Mouse (Mus musculus) liver, postnatal 0 days (tissue): ENCODE results near the gene Rchy1. TPM values are rescaled to one million over a fixed set of nuclear protein-coding genes. Genes with fewer than 3 reads are reported as not detected.
A peak's percentile ranks its signal among the peaks of the same experiment; 100 is the strongest.

Source experiments
- ATAC-seq: fragments of 200-750 bp; cut with Nextera tagmentation; 2 replicates; pipeline ENCODE4 v1.8.0; 2017; ENCODE audit warnings: mild to moderate bottlenecking, moderate library complexity
- DNase-seq: peaks from one replicate; pipeline ENCODE4 v3.0.0-alpha.2; 2016
- H3K27ac ChIP-seq: fragments of 300-500 bp; sonication (generic); 2 replicates; pipeline ENCODE4 v1.5.1; 2014; ENCODE audit warnings: antibody characterized with exemption, moderate library complexity, mild to moderate bottlenecking, low read depth
- H3K27me3 ChIP-seq: fragments of 300-500 bp; sonication (generic); 2 replicates; pipeline ENCODE4 v1.6.1; 2014; ENCODE audit warnings: low read length, control low read depth, mixed read lengths; ENCODE audit not compliant: insufficient read depth
- H3K36me3 ChIP-seq: fragments of 300-500 bp; sonication (generic); replicated peaks from 2 replicates; pipeline ENCODE4 v1.6.1; 2014; ENCODE audit warnings: mild to moderate bottlenecking, control low read depth, low read length, moderate library complexity, mixed read lengths; ENCODE audit not compliant: insufficient read depth
- H3K4me1 ChIP-seq: fragments of 300-500 bp; sonication (generic); 2 replicates; pipeline ENCODE4 v1.6.1; 2014; ENCODE audit warnings: antibody characterized with exemption, mild to moderate bottlenecking, control low read depth; ENCODE audit not compliant: insufficient read depth
- H3K4me2 ChIP-seq: fragments of 300-500 bp; sonication (generic); 2 replicates; pipeline ENCODE4 v1.6.1; 2014; ENCODE audit warnings: low read depth, mild to moderate bottlenecking, low read length, moderate library complexity, mixed read lengths
- H3K4me3 ChIP-seq: fragments of 300-500 bp; sonication (generic); 2 replicates; pipeline ENCODE4 v1.5.1; 2014; ENCODE audit warnings: low read depth, low read length
- H3K9ac ChIP-seq: fragments of 300-500 bp; sonication (generic); replicated peaks from 2 replicates; pipeline ENCODE4 v1.6.1; 2014; ENCODE audit warnings: mild to moderate bottlenecking, moderate library complexity
- H3K9me3 ChIP-seq: fragments of 300-500 bp; sonication (generic); 2 replicates; pipeline ENCODE4 v1.6.1; 2016; ENCODE audit warnings: mild to moderate bottlenecking, control low read depth, low read length, mixed read lengths
- CTCF ChIP-seq: sonication (generic); IDR thresholded peaks from 2 replicates; pipeline ENCODE4 v1.5.1; 2016; ENCODE audit warnings: antibody characterized with exemption, low read depth
- EP300 ChIP-seq: IDR thresholded peaks from 2 replicates; pipeline ENCODE4 v1.6.1; 2016; ENCODE audit warnings: antibody characterized with exemption, low read depth, mild to moderate bottlenecking
- WGBS: fragments of 180-500 bp; shearing (Covaris S2); extraction: QIAGEN DNeasy Blood & Tissue Kit; methylation state at CpG from one replicate; pipeline ENCODE4 v1.1.7; 2014; ENCODE audit not compliant: insufficient replicate concordance; 5-methylcytosine and 5-hydroxymethylcytosine counted together
- polyA plus RNA-seq: library from polyadenylated mRNA; unstranded; fragments of >200 nt; fragmentation: Nextera tagmentation; extraction: Ambion mirVana; gene quantifications from 2 replicates; pipeline ENCODE4 v1.2.1, GENCODE M21; 2015

Gene Rchy1
- polyA plus RNA-seq, 1 experiment from 2014 or later: 31.0 TPM

- peaks cover 6% of the 10 kb centered on the region for H3K36me3 ChIP-seq
- H3K4me3 ChIP-seq: peak overlapping the region; percentile 81
- no peaks in the 10 kb centered on the region for H3K27me3 ChIP-seq
- ATAC-seq: peak; percentile 3; the same call in 1 of the 2 replicates
- peaks cover 23% of the 10 kb centered on the region for H3K4me1 ChIP-seq
- TF ChIP-seq CTCF (no peak), EP300 (0 out of 2 replicates have a peak, but pooled peaks have one; percentile 9)
- peak overlapping the region; percentile 100 for H3K27ac ChIP-seq
- H3K9me3 ChIP-seq: no peaks in the 10 kb centered on the region
- peak overlapping the region; percentile 88 for H3K9ac ChIP-seq
- under 1% methylated on average over 14 of the region's 14 CpGs for WGBS
- peak overlapping the region; percentile 82 for H3K4me2 ChIP-seq
- no peak for DNase-seq
Observed at GRCm38 (mm10) chr5:91962259-91962638, 619 bp downstream of the Rchy1 start.

GRCm38 (mm10) chr5:91961370-91961769 is 1.5 kb downstream of the Rchy1 start:
- H3K27me3 ChIP-seq: no peaks in the 10 kb centered on the region
- H3K4me2 ChIP-seq: peak overlapping the region; percentile 82
- no peaks in the 10 kb centered on the region for H3K9me3 ChIP-seq
- peaks cover 23% of the 10 kb centered on the region for H3K4me1 ChIP-seq
- DNase-seq: peak; percentile 21
- H3K36me3 ChIP-seq: peaks cover 12% of the 10 kb centered on the region
- peak overlapping the region; percentile 81 for H3K4me3 ChIP-seq
- TF ChIP-seq EP300 (no peak), CTCF (no peak)
- peak; percentile 60 for ATAC-seq
- H3K27ac ChIP-seq: peak overlapping the region; percentile 100
- 45% methylated on average over 1 of the region's 1 CpGs for WGBS
- peak overlapping the region; percentile 88 for H3K9ac ChIP-seq

- WGBS: 23% methylated on average over 3 of the region's 3 CpGs
- peak overlapping the region; percentile 100 for H3K27ac ChIP-seq
- H3K4me3 ChIP-seq: peak overlapping the region; percentile 81
- peak overlapping the region; percentile 88 for H3K9ac ChIP-seq
- ATAC-seq: no peak
- no peak for TF ChIP-seq CTCF
- TF ChIP-seq EP300: peak; percentile 76
- H3K27me3 ChIP-seq: no peaks in the 10 kb centered on the region
- H3K36me3 ChIP-seq: peaks cover 14% of the 10 kb centered on the region
- peak; percentile 27 for DNase-seq
- peak overlapping the region; percentile 82 for H3K4me2 ChIP-seq
- H3K9me3 ChIP-seq: no peaks in the 10 kb centered on the region
- H3K4me1 ChIP-seq: peaks cover 23% of the 10 kb centered on the region
Observed at GRCm38 (mm10) chr5:91960606-91961254, 2.1 kb downstream of the Rchy1 start.

GRCm38 (mm10) chr5:91959986-91960385 is 2.9 kb downstream of the Rchy1 start:
- no peak for DNase-seq
- 82% methylated on average over 1 of the region's 1 CpGs for WGBS
- H3K27ac ChIP-seq: peak overlapping the region; percentile 100; the same call in 1 of the 2 replicates
- no peak overlapping the region for H3K4me3 ChIP-seq
- ATAC-seq: no peak
- H3K27me3 ChIP-seq: no peaks in the 10 kb centered on the region
- peaks cover 20% of the 10 kb centered on the region for H3K36me3 ChIP-seq
- no peaks in the 10 kb centered on the region for H3K9me3 ChIP-seq
- peak overlapping the region; percentile 82 for H3K4me2 ChIP-seq
- TF ChIP-seq EP300 (no peak), CTCF (no peak)
- peaks cover 23% of the 10 kb centered on the region for H3K4me1 ChIP-seq
- H3K9ac ChIP-seq: no peak overlapping the region

GRCm38 (mm10) chr5:91959096-91959495 is 3.8 kb downstream of the Rchy1 start:
- Histone ChIP-seq H3K9me3 (no peaks in the 10 kb centered on the region), H3K4me3 (no peak overlapping the region), H3K4me2 (no peak overlapping the region), H3K27me3 (no peaks in the 10 kb centered on the region), H3K9ac (no peak overlapping the region), H3K4me1 (peaks cover 23% of the 10 kb centered on the region), H3K27ac (no peak overlapping the region), H3K36me3 (peaks cover 28% of the 10 kb centered on the region)
- no peak for TF ChIP-seq CTCF
- no peak for TF ChIP-seq EP300
- DNase-seq (no peak), ATAC-seq (no peak)
- 59% methylated on average over 1 of the region's 1 CpGs for WGBS

- no peaks in the 10 kb centered on the region for H3K27me3 ChIP-seq
- H3K4me1 ChIP-seq: peaks cover 23% of the 10 kb centered on the region
- H3K9me3 ChIP-seq: no peaks in the 10 kb centered on the region
- ATAC-seq (no peak), DNase-seq (no peak)
- H3K4me2 ChIP-seq: no peak overlapping the region
- TF ChIP-seq EP300: peak; percentile 52
- no peak for TF ChIP-seq CTCF
- H3K36me3 ChIP-seq: peaks cover 42% of the 10 kb centered on the region
- WGBS: 80% methylated on average over 3 of the region's 3 CpGs
- H3K4me3 ChIP-seq: no peak overlapping the region
- no peak overlapping the region for H3K27ac ChIP-seq
- H3K9ac ChIP-seq: no peak overlapping the region
Observed at GRCm38 (mm10) chr5:91956991-91957760, 5.7 kb downstream of the Rchy1 start.
